Mouse (Mus musculus): ENCODE measurements around the gene Entpd1.

- TF ChIP-seq CTCF (IDR thresholded peaks at IDR 0.05; ENCODE audit: low read depth) (no peak), EP300 (optimal IDR thresholded peaks at IDR 0.05) (no peak)
Measured at GRCm38 (mm10) chr19:40567616-40568015, 44.5 kb upstream of the Entpd1 start.

Measured in stomach, postnatal 0 days (tissue).